Mouse (Mus musculus): ENCODE results near the gene Rec8. TPM values are rescaled to one million over a fixed set of nuclear protein-coding genes. Genes with fewer than 3 reads are reported as not detected.

Rec8 gene
- polyA plus RNA-seq, 1 experiment from 2014 or later, result 7.8 TPM

- no peak for ATAC-seq (ENCODE audit: insufficient number of reproducible peaks, insufficient read depth, low FRiP score, low TSS enrichment)
- peak overlapping the region; percentile 96 for H3K9ac ChIP-seq
- H3K36me3 ChIP-seq, result peaks cover 33% of the 10 kb centered on the region
- peak overlapping the region; percentile 26 for H3K27ac ChIP-seq
- peak overlapping the region; percentile 95 for H3K4me3 ChIP-seq
- H3K4me1 ChIP-seq, result peaks cover 19% of the 10 kb centered on the region
- no peaks in the 10 kb centered on the region for H3K27me3 ChIP-seq
- H3K4me2 ChIP-seq (replicated peaks), result peak overlapping the region; percentile 92
- WGBS, result 20% methylated on average over 17 of the region's 17 CpGs
- H3K9me3 ChIP-seq, result no peaks in the 10 kb centered on the region
These were observed 26.5 kb downstream of the Rec8 start for GRCm38 (mm10) chr14:55644261-55644888.

- no peak within 1 kb of the TSS for H3K27ac ChIP-seq
- peaks cover 11% of the 10 kb centered on the region; the same call in 1 of the 2 replicates for H3K36me3 ChIP-seq
- no peaks in the 10 kb centered on the region for H3K9me3 ChIP-seq
- H3K4me1 ChIP-seq, result peaks cover 3% of the 10 kb centered on the region
- H3K27me3 ChIP-seq, result no peaks in the 10 kb centered on the region
- no peak within 1 kb of the TSS for H3K9ac ChIP-seq
- H3K4me3 ChIP-seq, result no peak within 1 kb of the TSS
- 93% methylated on average over 2 of the region's 2 CpGs for WGBS
- no peak for ATAC-seq (ENCODE audit: insufficient number of reproducible peaks, insufficient read depth, low FRiP score, low TSS enrichment)
- H3K4me2 ChIP-seq (replicated peaks), result no peak within 1 kb of the TSS
These were observed 32.0 kb downstream of the Rec8 start, which contains the start of gene Tssk4 for GRCm38 (mm10) chr14:55649884-55650283. Gene Tssk4, plus strand, starts transcription at chr14:55650184.

GRCm38 (mm10) chr14:55651528-55651927 is 33.7 kb downstream of the Rec8 start:
- Histone ChIP-seq H3K27ac (no peak overlapping the region), H3K4me1 (no peaks in the 10 kb centered on the region), H3K9ac (no peak overlapping the region), H3K36me3 (peaks cover 6% of the 10 kb centered on the region; the same call in 1 of the 2 replicates), H3K27me3 (no peaks in the 10 kb centered on the region), H3K4me3 (no peak overlapping the region), H3K9me3 (no peaks in the 10 kb centered on the region), H3K4me2 (replicated peaks) (no peak overlapping the region)
- 83% methylated on average over 7 of the region's 7 CpGs for WGBS
- ATAC-seq (ENCODE audit: insufficient number of reproducible peaks, insufficient read depth, low FRiP score, low TSS enrichment), result no peak

GRCm38 (mm10) chr14:55656935-55657334 is 39.1 kb downstream of the Rec8 start:
- 86% methylated on average over 3 of the region's 3 CpGs for WGBS
- Histone ChIP-seq H3K36me3 (peaks cover 16% of the 10 kb centered on the region), H3K4me3 (no peak overlapping the region), H3K9me3 (no peaks in the 10 kb centered on the region), H3K27ac (no peak overlapping the region), H3K4me2 (replicated peaks) (no peak overlapping the region), H3K27me3 (no peaks in the 10 kb centered on the region), H3K9ac (no peak overlapping the region), H3K4me1 (peaks cover 5% of the 10 kb centered on the region; the same call in 1 of the 2 replicates)
- ATAC-seq (ENCODE audit: insufficient number of reproducible peaks, insufficient read depth, low FRiP score, low TSS enrichment), result no peak

GRCm38 (mm10) chr14:55658011-55658410 is 40.2 kb downstream of the Rec8 start:
- Histone ChIP-seq H3K9me3 (no peaks in the 10 kb centered on the region), H3K36me3 (peaks cover 21% of the 10 kb centered on the region), H3K4me3 (no peak overlapping the region), H3K9ac (no peak overlapping the region), H3K27me3 (no peaks in the 10 kb centered on the region), H3K4me2 (replicated peaks) (no peak overlapping the region), H3K27ac (no peak overlapping the region), H3K4me1 (peaks cover 5% of the 10 kb centered on the region; the same call in 1 of the 2 replicates)
- 93% methylated on average over 5 of the region's 5 CpGs for WGBS
- no peak for ATAC-seq (ENCODE audit: insufficient number of reproducible peaks, insufficient read depth, low FRiP score, low TSS enrichment)

GRCm38 (mm10) chr14:55659960-55660573 is 42.2 kb downstream of the Rec8 start, which contains the start of gene Mdp1:
Gene Mdp1, minus strand, starts transcription at chr14:55660508.
- H3K4me2 ChIP-seq (replicated peaks), result peak within 1 kb of the TSS; percentile 51
- no peaks in the 10 kb centered on the region for H3K9me3 ChIP-seq
- ATAC-seq (ENCODE audit: insufficient number of reproducible peaks, insufficient read depth, low FRiP score, low TSS enrichment), result peak; percentile 83
- WGBS, result under 1% methylated on average over 39 of the region's 39 CpGs
- peaks cover 32% of the 10 kb centered on the region for H3K36me3 ChIP-seq
- peak within 1 kb of the TSS; percentile 71 for H3K9ac ChIP-seq
- H3K4me3 ChIP-seq, result peak within 1 kb of the TSS; percentile 62
- H3K27me3 ChIP-seq, result no peaks in the 10 kb centered on the region
- H3K27ac ChIP-seq, result peak within 1 kb of the TSS; percentile 83
- peaks cover 5% of the 10 kb centered on the region; the same call in 1 of the 2 replicates for H3K4me1 ChIP-seq

- H3K27me3 ChIP-seq, result no peaks in the 10 kb centered on the region
- H3K4me3 ChIP-seq, result peak overlapping the region; percentile 62
- ATAC-seq (ENCODE audit: insufficient number of reproducible peaks, insufficient read depth, low FRiP score, low TSS enrichment), result no peak
- no peaks in the 10 kb centered on the region for H3K9me3 ChIP-seq
- H3K4me2 ChIP-seq (replicated peaks), result peak overlapping the region; percentile 51
- H3K9ac ChIP-seq, result no peak overlapping the region
- peaks cover 5% of the 10 kb centered on the region; the same call in 1 of the 2 replicates for H3K4me1 ChIP-seq
- 56% methylated on average over 2 of the region's 2 CpGs for WGBS
- 0 out of 2 replicates have a peak overlapping the region, but pooled peaks have one; percentile 83 for H3K27ac ChIP-seq
- H3K36me3 ChIP-seq, result peaks cover 33% of the 10 kb centered on the region
These were observed 42.8 kb downstream of the Rec8 start for GRCm38 (mm10) chr14:55660636-55661035.

GRCm38 (mm10) chr14:55671486-55671832 is 53.6 kb downstream of the Rec8 start:
- Histone ChIP-seq H3K4me2 (replicated peaks) (peak overlapping the region; percentile 86), H3K27me3 (no peaks in the 10 kb centered on the region), H3K4me3 (peak overlapping the region; percentile 78), H3K36me3 (peaks cover 23% of the 10 kb centered on the region), H3K27ac (peak overlapping the region; percentile 85), H3K9ac (peak overlapping the region; percentile 78), H3K4me1 (peaks cover 16% of the 10 kb centered on the region; the same call in 1 of the 2 replicates), H3K9me3 (no peaks in the 10 kb centered on the region)
- ATAC-seq (ENCODE audit: insufficient number of reproducible peaks, insufficient read depth, low FRiP score, low TSS enrichment), result peak; percentile 50
- under 1% methylated on average over 12 of the region's 12 CpGs for WGBS

GRCm38 (mm10) chr14:55671833-55672740 is 54.2 kb downstream of the Rec8 start, which contains the start of the genes Gmpr2 and Nedd8:
Gene Gmpr2, plus strand, starts transcription at chr14:55671941.
Gene Nedd8, minus strand, starts transcription at chr14:55672124.
- Histone ChIP-seq H3K4me3 (peak within 1 kb of the TSS; percentile 78), H3K27me3 (no peaks in the 10 kb centered on the region), H3K27ac (peak within 1 kb of the TSS; percentile 85), H3K36me3 (peaks cover 24% of the 10 kb centered on the region), H3K4me2 (replicated peaks) (peak within 1 kb of the TSS; percentile 86), H3K9me3 (no peaks in the 10 kb centered on the region), H3K4me1 (peaks cover 16% of the 10 kb centered on the region; the same call in 1 of the 2 replicates), H3K9ac (peak within 1 kb of the TSS; percentile 78)
- ATAC-seq (ENCODE audit: insufficient number of reproducible peaks, insufficient read depth, low FRiP score, low TSS enrichment), result peak; percentile 97
- WGBS, result under 1% methylated on average over 38 of the region's 38 CpGs

GRCm38 (mm10) chr14:55672741-55673060 is 54.9 kb downstream of the Rec8 start:
- Histone ChIP-seq H3K9ac (peak overlapping the region; percentile 64), H3K4me1 (peaks cover 16% of the 10 kb centered on the region; the same call in 1 of the 2 replicates), H3K4me2 (replicated peaks) (peak overlapping the region; percentile 86), H3K4me3 (peak overlapping the region; percentile 78), H3K27ac (no peak overlapping the region), H3K27me3 (no peaks in the 10 kb centered on the region), H3K36me3 (peaks cover 30% of the 10 kb centered on the region), H3K9me3 (no peaks in the 10 kb centered on the region)
- 74% methylated on average over 7 of the region's 7 CpGs for WGBS
- ATAC-seq (ENCODE audit: insufficient number of reproducible peaks, insufficient read depth, low FRiP score, low TSS enrichment), result no peak
